Mouse (Mus musculus) ES-Bruce4 (cell line): ENCODE measurements around the gene Anks1b.

Experiments
- CTCF ChIP-seq: IDR thresholded peaks from one replicate; pipeline ENCODE4 v1.8.1; 2011; ENCODE audit warnings: low read depth, low read length
- EP300 ChIP-seq: IDR thresholded peaks from 2 replicates; pipeline ENCODE4 v1.6.1; 2011; ENCODE audit warnings: low read depth, low read length; ENCODE audit not compliant: insufficient read depth
- POLR2A ChIP-seq: IDR thresholded peaks from one replicate; pipeline ENCODE4 v1.8.1; 2011; ENCODE audit warnings: low read length; ENCODE audit not compliant: insufficient read depth

GRCm38 (mm10) chr10:90579970-90580369 lies 706.7 kb downstream of the Anks1b start:
- TF ChIP-seq CTCF (no peak), POLR2A (no peak), EP300 (no peak)
